Mouse (Mus musculus) layer of hippocampus, adult 9-11 months (tissue): Measurements from ENCODE around the gene Slc6a3.
A peak's percentile ranks its signal among the peaks of the same experiment; 100 is the strongest.

Experiments used
- DNase-seq: peaks from one replicate; pipeline ENCODE4 v3.0.0; 2022

Gene Slc6a3

DNA sequence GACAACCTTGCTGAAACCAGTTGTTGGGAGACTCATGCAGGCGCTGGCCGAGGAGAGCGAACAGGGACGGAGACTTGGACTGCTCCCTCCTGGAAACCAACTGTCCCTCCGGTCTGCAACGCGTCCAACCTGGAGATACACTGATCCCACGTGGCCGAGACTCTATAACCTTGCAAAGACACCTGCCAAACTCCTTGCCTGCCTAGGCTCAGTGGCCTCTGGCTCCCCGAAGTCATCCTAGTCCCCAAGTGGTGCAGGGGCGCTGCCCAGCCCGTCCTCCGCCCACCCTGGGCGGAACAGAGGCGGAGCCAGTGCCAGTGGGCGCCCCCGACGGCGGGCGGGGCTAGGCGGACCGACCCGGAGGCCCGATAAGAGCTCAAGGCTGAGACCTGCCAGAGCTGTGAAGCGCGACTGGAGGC, at the start of gene Slc6a3:
Gene Slc6a3 (plus strand): TSS at position 345 of the 419 bp plus-strand sequence.
- DNase-seq = no peak

- no peak for DNase-seq
These were observed 48.4 kb upstream of the Slc6a3 start for GRCm38 (mm10) chr13:73488105-73488504.

- peak; percentile 54 for DNase-seq
These were observed 47.8 kb upstream of the Slc6a3 start for GRCm38 (mm10) chr13:73488707-73489106.

GRCm38 (mm10) chr13:73489986-73490385, 46.6 kb upstream of the Slc6a3 start:
- peak; percentile 85 for DNase-seq

DNA sequence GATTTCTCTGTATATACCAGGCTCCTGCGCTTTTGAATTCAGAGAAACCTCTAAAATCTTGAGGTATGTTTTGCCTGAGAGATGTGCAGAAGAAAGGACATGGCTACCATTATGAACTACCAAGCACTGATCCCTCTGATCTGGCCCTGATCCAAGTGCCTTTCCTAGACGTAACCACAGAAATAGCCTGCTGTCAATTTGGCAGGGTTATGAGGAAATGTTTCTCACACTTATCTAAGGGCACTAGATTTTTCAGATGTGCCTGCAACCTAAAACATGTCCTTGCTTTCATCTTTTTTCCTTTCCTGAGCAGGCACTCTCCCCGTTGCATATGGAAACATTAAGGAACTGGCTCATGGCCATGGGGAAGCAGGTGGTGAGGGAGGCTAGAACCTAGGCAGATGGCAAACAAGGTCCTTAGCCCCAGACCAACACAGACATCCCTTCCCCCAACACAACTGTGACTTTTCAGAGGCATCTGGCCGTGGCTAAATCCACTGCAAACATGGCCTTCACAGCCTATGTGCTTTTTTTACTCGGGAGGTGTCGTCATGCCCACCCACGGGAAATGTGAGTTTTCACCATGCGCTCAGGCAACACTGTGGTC, 45.9 kb upstream of the Slc6a3 start:
- no peak for DNase-seq

GRCm38 (mm10) chr13:73493183-73493582, 43.4 kb upstream of the Slc6a3 start:
- DNase-seq = no peak

- no peak for DNase-seq
These were observed 42.0 kb upstream of the Slc6a3 start for GRCm38 (mm10) chr13:73494528-73494927.

- DNase-seq = no peak
These were observed 40.4 kb upstream of the Slc6a3 start for GRCm38 (mm10) chr13:73496137-73496536.

DNA sequence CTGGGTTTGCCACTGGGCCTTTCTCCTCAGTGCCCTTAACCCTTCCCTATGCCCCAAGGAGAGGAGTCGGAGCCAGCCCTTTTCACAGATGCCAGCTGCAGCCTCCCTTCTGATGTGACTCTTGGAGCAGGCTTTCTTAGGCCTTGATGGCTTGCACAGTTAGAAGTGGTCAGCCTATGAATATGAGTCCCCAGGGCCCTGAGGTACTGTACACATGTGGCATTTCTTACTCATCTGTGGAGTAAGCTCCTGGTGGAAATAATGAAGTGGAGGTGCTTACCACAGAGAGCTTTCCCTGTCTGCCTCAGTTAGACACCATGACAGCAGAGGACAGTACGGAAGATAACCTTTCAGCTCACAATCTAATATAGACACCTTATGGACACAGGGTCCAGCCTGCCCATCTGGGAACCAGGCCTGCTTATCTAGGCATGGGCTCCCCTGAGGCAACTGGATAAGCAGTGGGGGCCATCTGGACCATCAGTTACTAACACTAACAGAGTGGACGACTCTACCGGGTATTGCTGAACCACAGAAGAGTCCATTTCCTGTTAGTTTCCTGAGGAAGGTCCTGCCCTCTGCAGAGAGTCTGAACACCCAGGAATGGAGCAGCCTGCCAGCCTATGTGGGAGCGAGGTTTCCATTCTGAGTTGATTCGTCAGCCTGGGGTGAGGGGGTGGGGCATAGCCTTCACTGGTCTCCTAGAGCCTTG, 36.5 kb upstream of the Slc6a3 start:
- DNase-seq = no peak

DNA sequence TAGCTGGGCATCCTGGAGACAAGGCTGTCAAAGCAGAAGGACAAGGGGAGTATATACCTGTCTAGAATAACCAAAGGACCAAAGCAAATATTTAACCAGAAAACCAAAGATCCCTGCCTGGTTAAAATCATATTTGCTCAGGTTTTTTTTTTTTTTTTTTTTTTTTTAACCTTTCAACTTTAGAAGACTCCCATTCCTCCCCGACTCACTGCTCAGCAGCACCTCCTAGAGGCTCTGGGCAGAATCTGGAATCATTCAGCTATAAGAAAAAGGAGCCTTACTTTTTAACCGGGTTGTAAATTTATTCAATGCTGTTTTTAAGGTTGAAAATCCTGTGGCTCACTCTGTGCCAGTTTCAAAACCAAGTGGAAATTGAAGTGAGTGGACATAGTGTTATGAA, 33.8 kb upstream of the Slc6a3 start:
- no peak for DNase-seq

- peak; percentile 81 for DNase-seq
These were observed 30.7 kb upstream of the Slc6a3 start for GRCm38 (mm10) chr13:73505686-73506467.

DNA sequence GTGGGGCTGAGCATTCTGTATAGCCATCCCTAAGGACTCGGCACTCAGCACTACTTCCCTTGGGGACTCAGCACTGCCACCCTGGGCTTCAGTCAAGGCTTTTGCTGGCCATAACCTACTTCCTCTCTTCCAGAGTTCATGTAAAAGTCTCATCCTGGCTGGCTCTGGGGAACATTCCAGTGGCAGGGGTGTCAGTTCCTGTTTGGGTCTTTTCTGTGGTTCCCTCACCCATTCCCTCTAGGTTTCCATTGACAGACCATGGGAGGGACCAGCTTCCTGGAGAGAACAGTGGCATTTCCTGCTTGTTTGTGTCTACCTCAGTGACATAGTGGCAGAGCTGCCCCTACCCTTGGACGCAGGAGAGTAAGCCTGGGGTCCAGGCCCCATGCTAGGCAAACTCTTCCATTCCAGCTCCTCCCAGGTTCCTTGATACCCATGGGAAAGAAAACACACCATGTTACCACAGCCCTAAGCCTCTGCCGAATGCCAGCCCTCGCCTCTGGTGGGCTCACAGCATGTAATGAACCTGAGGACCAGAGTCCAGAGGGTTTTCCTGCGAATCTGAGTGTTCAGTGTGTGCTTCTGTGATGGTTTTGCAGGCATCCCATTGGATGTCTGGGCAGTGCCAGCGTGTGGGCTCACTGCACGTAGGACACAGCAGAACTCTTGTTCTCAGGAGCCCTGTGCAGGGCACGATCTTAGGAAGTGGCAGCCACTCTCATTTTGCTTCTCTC, 27.6 kb upstream of the Slc6a3 start:
- no peak for DNase-seq

- no peak for DNase-seq
These were observed 26.7 kb upstream of the Slc6a3 start for GRCm38 (mm10) chr13:73509869-73510268.

DNA sequence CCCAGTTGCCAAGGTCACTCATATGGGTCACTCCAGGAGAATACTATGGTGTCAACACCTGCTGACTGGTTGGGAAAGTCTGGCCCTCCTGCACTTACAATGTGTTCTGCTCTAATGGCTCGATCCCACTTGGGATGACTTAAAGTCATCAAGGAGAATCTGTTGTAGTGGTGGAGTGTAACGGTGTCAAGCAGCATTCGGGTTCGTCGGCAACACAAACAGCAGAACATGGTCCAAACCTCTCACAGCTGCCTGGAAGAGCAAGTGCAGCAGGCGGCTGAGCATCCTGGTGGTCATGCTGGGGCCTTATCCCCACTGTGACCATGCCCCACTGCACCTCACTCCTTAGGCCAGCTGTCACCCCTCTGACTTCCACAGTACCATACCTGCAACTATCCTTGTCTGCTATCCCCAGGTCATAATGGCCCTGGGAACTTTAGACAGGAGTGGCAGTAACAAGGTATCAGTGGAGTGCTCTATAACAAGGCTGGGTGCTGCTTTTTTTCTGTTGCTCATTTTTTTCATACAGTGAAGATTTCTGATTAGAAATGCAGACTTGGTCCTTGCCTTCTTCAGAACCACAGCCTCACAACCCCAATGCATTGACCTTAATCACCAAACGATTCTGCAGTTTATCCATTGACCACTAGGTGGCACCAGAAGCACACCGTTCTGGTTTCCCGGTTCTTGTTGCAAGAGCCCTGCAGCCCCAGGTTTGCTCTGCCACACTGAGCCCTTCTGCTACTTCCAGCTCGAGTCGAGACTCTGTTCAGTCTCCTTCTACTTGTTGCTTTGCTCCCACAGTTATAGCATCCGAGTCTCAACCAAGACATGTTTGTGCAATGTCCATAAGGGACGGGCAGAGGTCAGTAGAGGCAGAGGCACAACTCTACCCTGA, 23.5 kb upstream of the Slc6a3 start:
- DNase-seq = peak; percentile 53

DNA sequence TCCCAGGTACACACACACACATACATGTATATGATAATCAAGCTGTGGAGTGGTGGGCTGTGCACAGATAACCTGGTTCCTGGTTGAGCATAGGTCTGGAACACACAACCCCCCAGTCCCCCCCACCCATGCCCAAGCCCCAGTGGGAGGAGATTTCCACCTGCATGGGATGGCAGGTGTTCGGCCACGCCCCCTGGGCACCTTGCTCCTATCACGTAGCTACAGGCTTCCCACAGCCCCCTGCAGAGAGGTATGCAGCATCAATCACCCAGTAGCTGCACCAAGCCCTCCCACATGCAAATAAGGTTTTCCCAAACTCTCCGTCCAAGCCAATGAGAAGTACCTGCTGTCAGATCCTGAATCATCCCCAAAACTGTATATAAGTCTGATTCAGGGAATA, 19.7 kb upstream of the Slc6a3 start:
- no peak for DNase-seq

GRCm38 (mm10) chr13:73533716-73534115, 2.8 kb upstream of the Slc6a3 start:
- DNase-seq = no peak

GRCm38 (mm10) chr13:73535287-73535686, 1.3 kb upstream of the Slc6a3 start:
- DNase-seq = no peak

DNA sequence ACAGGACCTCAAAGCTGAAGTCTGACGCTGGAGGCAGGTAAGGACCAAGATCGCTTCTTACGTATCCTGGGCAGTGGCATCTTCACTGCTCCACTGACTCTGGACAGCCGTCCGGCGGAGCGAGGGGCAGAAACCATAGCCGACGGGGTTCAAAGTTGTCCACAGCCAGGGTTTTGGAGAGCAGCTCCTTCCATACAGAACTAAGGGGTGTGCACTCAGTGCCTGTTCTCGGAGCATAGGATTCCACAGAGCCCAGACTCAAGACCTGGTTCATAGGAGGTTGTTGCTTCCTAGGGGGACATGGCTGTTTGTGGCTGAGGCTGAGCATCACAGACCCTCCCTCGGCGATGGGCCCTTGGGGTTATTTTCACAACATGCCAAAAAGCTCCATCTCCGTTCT, 277 bp downstream of the Slc6a3 start:
- DNase-seq = no peak

GRCm38 (mm10) chr13:73564201-73564600, 27.7 kb downstream of the Slc6a3 start:
- no peak for DNase-seq

DNA sequence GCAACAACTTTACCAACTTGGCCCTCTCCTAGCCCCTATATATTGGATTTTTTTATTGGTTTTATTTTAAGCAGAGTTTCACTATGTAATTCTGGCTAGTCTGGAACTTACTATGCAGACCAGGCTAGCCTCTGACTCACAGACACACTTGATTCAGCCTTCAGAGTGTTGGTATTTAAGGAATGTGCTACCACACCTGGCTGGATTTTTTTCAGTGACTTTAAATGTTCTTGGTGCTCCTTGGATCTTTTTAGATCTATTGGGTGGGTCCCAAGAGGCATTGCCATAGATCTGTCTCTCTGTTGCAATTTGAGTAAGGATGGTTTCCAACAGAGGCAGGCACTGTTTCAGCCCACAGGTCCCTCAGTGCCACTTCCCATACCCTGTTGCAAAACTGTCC, 38.5 kb downstream of the Slc6a3 start:
- no peak for DNase-seq

DNA sequence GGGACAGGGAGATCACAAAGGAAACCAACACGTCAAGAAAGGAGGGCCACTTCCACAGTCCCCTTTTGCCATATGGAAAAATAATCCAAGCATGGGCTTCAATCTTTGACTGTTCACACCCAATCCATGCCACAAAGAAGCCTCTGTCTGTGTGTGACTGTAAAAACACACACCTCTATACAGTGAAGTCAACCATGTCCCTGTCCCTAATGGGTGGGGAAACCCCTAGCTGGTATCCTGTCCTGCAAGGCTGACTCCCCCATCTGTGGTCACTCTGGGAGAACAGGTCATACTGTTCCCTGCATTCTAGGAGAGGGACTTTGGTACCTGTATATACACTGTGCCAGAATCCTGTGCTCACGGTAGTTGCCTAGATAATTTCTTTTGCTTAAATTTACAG, 40.7 kb downstream of the Slc6a3 start:
- DNase-seq = no peak

DNA sequence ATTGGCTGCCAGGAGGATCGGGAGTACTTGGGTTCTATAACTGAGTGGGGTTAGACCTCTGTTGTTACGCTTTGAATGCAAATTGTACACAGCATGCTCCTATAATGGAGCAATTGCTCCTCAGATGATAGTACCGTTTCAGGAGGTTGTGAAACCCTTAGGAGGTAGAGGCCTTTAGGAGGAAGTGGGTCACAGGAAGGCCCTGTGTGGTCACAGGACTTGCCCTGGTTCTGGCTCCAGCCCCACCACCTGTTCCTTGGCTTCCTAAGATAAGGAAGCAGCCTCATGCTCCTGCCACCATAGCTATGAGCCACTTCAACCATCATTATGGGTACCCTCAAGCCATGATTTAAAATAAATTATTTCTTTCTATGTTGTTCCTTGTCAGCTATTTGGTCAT, 54.9 kb downstream of the Slc6a3 start:
- DNase-seq = no peak
